Mouse (Mus musculus): ENCODE results near the gene Ticrr. TPM values are rescaled to one million over a fixed set of nuclear protein-coding genes. Genes with fewer than 3 reads are reported as not detected.
A peak's percentile ranks its signal among the peaks of the same experiment; 100 is the strongest.

Ticrr gene
- polyA plus RNA-seq (2012; rRNA removed) = 0.10 TPM in 2 replicates

DNA sequence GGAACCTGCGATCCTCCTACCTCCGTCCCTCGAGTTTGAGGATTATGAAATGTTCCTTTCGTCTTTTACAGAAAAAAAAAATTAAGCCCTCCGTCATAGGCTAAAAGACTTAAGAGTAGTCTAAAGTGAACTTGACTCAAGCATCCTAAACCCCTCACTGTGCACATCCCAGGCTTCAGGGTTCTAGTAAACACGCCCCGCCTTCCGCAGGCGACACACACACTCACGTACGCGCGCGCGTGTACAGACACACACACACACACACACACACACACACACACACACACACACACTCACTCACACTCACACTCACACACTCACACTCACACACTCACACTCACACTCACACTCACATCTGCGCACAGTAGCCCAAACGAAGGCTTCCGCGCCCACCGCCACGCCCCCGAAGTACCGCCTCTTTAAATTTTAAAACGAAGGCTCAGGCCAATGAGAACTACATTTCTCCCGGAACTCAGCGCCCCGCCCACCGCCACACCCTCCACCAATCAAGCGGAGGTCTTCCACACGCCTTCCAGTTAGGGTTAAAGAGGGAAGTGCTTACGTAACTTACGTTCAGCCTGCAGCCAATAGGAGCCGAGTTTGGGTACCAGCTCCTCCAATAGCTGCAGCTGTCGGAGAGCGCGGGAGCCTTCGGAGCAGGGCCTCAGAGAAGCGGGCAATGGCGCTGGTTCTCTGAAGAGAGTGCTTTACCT is at the start of gene Ticrr:
Gene Ticrr (plus strand): TSS at position 619 of the 713 bp plus-strand sequence.
- DNase-seq (ENCODE audit: low spot score) = peak; percentile 70

- DNase-seq (ENCODE audit: low spot score) = no peak
Measured at GRCm38 (mm10) chr7:79611901-79612300, 48.1 kb upstream of the Ticrr start.

GRCm38 (mm10) chr7:79612783-79613182 is 47.2 kb upstream of the Ticrr start:
- DNase-seq (ENCODE audit: low spot score) = no peak

DNA sequence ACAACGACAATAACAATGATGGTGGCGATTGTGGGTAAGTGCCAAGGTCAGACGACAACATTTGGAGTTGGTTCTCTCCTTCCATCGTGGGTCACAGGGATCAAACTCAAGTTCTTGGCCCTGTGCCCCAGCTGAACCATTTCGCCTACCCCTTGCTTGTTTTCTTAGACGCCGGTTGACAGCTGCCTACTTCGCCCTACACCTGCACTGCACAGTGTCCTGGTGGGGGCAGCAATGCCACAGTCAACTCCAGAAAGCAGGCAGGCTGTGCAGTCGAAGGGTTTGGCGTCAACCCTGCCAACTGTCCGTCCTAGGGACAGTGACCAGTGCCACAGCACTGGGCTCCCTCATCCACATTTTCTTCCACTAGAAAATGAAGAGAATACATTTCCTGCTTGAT is 46.7 kb upstream of the Ticrr start:
- DNase-seq (ENCODE audit: low spot score) = no peak

DNA sequence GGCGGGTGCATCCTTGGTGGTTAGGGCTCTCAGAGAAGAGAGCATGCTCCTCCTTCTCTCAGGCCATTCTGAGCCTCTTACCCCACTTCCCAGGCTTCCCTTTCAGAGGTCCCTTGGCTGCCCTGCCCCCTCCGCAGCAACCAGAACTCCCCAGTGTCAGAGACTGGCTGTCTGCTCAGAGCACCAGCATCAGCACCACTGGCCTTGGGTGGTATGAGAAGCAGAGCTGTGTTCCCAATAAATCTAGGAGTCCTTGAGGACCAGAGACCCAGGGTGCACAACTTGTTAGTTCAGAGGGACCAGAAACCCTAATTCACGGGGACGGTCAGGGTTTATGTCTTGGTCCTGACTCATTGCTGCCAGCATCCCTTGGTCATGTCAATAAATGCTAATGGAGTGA is 45.0 kb upstream of the Ticrr start:
- DNase-seq (ENCODE audit: low spot score) = no peak

DNA sequence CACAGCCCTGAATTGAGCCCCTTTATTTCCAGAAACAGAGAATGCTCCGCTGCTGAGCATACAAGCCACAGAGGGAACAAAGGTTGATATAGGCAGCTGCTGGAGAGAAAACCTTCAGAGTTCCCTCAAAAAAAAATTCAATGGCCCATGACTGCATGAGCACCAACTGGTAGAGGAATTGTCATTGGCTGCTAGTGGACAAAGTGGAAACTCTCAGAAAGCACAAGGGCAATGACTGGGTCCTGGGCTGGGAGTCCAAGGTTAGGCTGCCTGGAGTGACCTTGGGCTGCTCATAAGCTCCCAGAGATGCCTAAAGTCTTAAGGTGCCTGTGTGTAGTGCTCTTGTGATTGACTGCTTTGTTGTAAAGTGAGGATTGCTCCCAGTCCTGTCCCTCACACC is 44.1 kb upstream of the Ticrr start:
- DNase-seq (ENCODE audit: low spot score) = no peak

GRCm38 (mm10) chr7:79617418-79617817 is 42.6 kb upstream of the Ticrr start, which contains the start of gene Rhcg:
Gene Rhcg, minus strand, starts transcription at chr7:79617657.
- DNase-seq (ENCODE audit: low spot score) = no peak

DNA sequence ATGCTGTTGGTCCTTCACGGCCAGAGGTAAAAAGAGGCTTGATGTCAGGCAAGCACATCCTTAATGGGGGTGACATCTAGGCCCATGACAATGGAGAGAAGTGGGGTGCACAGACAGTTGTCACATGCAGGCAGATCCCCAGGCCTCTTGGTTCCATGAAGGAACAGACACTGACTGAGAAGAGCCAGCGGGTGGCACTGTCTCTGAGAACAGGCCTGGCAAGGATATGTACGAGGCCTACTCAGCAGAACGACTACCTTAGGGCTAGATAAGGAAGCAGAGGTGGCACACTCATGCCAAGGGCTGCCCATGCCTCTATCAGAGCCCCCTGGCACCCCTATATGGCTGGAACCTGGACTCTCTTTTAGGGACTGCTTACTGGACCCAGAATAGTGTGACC is 40.5 kb upstream of the Ticrr start:
- DNase-seq (ENCODE audit: low spot score) = no peak

GRCm38 (mm10) chr7:79623086-79623485 is 36.9 kb upstream of the Ticrr start:
- no peak for DNase-seq (ENCODE audit: low spot score)

DNA sequence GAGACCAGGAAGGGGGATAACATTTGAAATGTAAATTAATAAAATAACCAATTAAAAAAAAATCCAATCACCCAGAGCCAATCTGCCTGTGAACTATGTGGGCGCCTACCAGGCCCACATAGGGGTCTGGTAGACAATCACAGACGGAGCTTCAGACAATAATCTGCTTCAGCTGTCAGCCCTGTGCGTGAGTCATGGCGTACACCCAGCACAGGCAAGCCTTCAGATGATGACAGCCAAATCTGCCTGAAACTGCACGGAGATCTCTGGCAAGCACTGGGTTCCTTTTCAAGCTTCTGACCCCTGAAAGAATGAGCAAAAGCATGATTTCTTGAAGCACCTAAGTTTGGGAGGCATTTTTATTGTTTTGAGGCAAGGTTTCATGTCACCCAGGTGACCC is 33.8 kb upstream of the Ticrr start:
- no peak for DNase-seq (ENCODE audit: low spot score)

- DNase-seq (ENCODE audit: low spot score) = no peak
Measured at GRCm38 (mm10) chr7:79628271-79628913, 31.6 kb upstream of the Ticrr start.

DNA sequence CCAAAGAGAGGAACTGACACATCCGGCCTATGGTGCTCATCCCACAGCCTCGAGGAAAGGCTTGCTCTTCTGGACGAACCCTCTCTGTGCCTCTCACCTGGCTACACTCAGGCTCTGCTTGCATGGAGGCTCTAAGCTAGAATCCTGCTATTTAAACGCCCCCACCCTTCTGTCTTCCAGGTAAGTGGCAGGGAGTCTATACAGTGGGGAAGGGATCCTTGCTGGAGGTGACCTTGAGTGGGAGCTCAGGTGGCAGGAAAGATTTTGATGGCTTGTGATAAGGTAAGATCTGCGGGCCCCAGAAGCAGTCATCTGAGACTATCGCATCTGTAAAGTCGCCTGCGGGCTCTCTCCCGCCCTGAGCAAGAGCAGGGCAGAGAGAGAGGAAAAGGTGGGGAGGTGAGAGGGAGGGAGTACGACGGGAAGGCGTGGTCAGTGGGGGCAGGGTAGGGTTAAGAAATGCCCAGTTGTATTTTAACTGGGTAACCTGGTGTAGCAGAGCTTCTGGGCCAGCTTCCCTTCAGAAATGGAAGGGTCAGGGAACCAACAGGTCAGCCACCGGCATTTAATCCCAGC is 28.1 kb upstream of the Ticrr start:
- no peak for DNase-seq (ENCODE audit: low spot score)

DNA sequence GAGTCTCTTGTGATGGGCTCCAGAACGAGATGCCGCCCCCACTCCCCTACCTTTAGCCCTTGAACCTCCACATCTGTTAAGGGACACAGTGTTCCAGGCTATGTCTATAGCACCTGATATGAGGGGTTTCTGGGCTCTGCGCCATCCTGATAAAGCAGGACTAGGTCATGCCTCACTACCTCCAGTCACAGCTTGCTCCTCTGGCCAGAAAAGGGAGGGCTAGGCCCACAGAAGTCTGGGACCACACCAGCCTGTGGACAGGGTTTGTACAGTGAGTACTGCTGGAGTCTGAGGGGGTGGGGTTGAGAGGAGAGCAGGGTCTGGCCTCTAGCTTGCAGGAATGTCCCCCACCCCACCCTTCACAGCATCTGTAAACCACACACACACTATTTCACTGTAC is 12.8 kb upstream of the Ticrr start:
- no peak for DNase-seq (ENCODE audit: low spot score)

GRCm38 (mm10) chr7:79649005-79649404 is 11.0 kb upstream of the Ticrr start:
- no peak for DNase-seq (ENCODE audit: low spot score)

GRCm38 (mm10) chr7:79654185-79654584 is 5.8 kb upstream of the Ticrr start:
- no peak for DNase-seq (ENCODE audit: low spot score)

DNA sequence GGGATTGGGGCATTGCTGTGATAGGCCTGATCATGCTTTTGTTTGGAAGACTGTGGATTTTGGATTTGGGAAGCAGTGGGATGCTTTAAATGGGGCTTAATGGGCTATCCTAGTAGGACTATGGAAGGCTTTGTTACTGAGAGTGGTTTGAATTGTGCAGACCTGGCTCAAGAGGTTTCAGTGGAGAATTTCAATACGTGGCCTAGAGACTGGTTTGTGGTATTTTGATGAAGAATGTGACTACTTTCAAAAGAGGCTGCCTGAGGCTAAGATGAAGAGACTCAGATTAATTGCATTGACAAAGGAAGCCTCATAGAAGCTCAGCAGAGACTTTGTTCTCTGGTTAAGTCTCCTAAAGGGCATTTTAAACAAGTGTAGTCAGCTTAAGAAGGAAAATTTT is 5.4 kb upstream of the Ticrr start:
- no peak for DNase-seq (ENCODE audit: low spot score)

GRCm38 (mm10) chr7:79660291-79661150 is 525 bp downstream of the Ticrr start:
- DNase-seq (ENCODE audit: low spot score) = no peak

GRCm38 (mm10) chr7:79661253-79661890 is 1.4 kb downstream of the Ticrr start:
- no peak for DNase-seq (ENCODE audit: low spot score)

GRCm38 (mm10) chr7:79666690-79667089 is 6.7 kb downstream of the Ticrr start:
- DNase-seq (ENCODE audit: low spot score) = no peak

GRCm38 (mm10) chr7:79670900-79671604 is 11.1 kb downstream of the Ticrr start:
- DNase-seq (ENCODE audit: low spot score) = no peak

GRCm38 (mm10) chr7:79679186-79679585 is 19.2 kb downstream of the Ticrr start:
- no peak for DNase-seq (ENCODE audit: low spot score)

All from urinary bladder, adult 2 months (tissue).